Mouse (Mus musculus) ES-Bruce4 (cell line): ENCODE results near the gene Pno1. TPM values are rescaled to one million over a fixed set of nuclear protein-coding genes. Genes with fewer than 3 reads are reported as not detected.

ENCODE experiments used
- H3K27ac ChIP-seq: 2 replicates; pipeline ENCODE4 v1.5.1; 2012; ENCODE audit warnings: low read length, inconsistent platforms; ENCODE audit not compliant: insufficient read depth
- H3K27me3 ChIP-seq: 2 replicates; pipeline ENCODE4 v1.6.1; 2012; ENCODE audit warnings: mild to moderate bottlenecking, low read length, inconsistent platforms; ENCODE audit not compliant: control insufficient read depth, poor library complexity, insufficient read depth, severe bottlenecking
- H3K36me3 ChIP-seq: 2 replicates; pipeline ENCODE4 v1.6.1; 2012; ENCODE audit warnings: inconsistent platforms, mild to moderate bottlenecking, low read length, moderate library complexity; ENCODE audit not compliant: control insufficient read depth, poor library complexity, insufficient read depth, severe bottlenecking
- H3K4me1 ChIP-seq: one replicate; pipeline ENCODE4 v1.8.1; 2011; ENCODE audit warnings: low read length; ENCODE audit not compliant: control insufficient read depth, insufficient read depth
- H3K4me3 ChIP-seq: 2 replicates; pipeline ENCODE4 v1.5.1; 2011; ENCODE audit warnings: low read depth, mild to moderate bottlenecking, low read length
- H3K9ac ChIP-seq: 2 replicates; pipeline ENCODE4 v1.6.1; 2012; ENCODE audit warnings: low read depth, mild to moderate bottlenecking, inconsistent platforms; ENCODE audit not compliant: poor library complexity, severe bottlenecking
- H3K9me3 ChIP-seq: replicated peaks from 2 replicates; pipeline ENCODE4 v1.6.1; 2012; ENCODE audit warnings: mild to moderate bottlenecking, low read length, inconsistent platforms; ENCODE audit not compliant: control insufficient read depth, poor library complexity, insufficient read depth, severe bottlenecking
- CTCF ChIP-seq: IDR thresholded peaks from one replicate; pipeline ENCODE4 v1.8.1; 2011; ENCODE audit warnings: low read depth, low read length
- EP300 ChIP-seq: IDR thresholded peaks from 2 replicates; pipeline ENCODE4 v1.6.1; 2011; ENCODE audit warnings: low read depth, low read length; ENCODE audit not compliant: insufficient read depth
- POLR2A ChIP-seq: IDR thresholded peaks from one replicate; pipeline ENCODE4 v1.8.1; 2011; ENCODE audit warnings: low read length; ENCODE audit not compliant: insufficient read depth
- polyA plus RNA-seq: library from polyadenylated mRNA; stranded (reverse); fragments of >200 nt; gene quantifications from 2 replicates; pipeline ENCODE4 v1.2.4, GENCODE M21; 2011; ENCODE audit warnings: low read depth; ENCODE audit not compliant: missing spikeins, insufficient read depth, insufficient read length

Pno1 gene
- polyA plus RNA-seq, 1 experiment: 104 TPM

DNA sequence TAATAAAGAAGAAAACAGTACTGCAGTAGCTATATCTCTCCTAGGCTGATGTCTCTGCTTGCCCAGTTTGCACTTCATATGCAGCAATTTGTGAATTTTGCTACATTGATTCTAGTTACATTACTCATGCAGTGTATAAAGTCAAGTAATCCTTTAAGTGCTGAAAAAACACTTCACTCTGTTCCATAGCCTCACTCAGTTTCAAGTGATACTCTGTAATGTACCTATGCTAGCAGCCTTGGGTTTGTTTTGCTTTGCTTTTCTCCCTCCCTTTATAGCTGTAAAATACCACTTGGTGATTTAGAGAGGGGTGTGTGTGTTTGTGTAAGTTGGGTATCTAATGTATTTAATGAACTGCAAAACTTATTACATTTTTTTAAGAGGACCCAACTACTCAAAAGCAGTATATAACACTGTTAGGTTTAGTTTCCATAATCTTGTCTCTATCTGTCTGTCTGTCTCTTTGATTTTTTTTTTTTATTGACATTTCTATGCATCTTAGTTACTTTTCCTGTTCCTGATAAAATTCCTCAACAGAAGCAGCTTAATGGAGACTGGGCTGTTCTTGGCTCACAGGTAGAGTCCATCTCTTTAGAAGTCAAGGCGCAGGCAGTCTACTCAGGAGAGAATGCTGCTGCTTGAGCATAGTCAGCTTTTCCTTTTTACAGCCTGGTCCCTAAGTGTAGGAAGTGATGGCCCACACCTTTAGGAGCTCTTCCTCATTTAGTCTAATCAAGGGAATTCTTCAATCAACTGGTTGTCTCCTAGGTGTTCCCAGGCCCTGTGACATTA lies 40.2 kb downstream of the Pno1 start:
- Histone ChIP-seq H3K9ac (no peak overlapping the region), H3K27ac (no peak overlapping the region), H3K4me3 (no peak overlapping the region), H3K4me1 (no peaks in the 10 kb centered on the region), H3K36me3 (no peaks in the 10 kb centered on the region), H3K27me3 (no peaks in the 10 kb centered on the region), H3K9me3 (no peaks in the 10 kb centered on the region)
- TF ChIP-seq EP300 (no peak), POLR2A (no peak), CTCF (no peak)

DNA sequence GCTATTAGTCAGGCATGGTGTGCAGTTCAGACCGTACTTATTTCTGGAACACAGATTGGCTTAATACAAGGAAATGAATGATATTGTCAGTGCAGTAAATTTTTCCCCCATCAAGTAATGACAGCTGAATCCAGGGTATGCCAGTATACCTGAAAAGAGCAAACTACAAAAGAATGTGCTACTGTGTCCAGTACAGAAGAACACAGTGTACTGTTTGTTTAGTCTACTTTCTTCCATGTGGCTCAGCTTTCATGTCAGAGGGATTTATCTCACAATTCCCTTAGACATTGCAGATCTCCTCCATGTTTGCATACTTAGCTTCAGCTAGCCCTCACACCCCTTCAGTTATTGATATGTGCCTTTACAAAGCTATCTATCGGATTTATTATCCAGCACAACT lies 42.1 kb downstream of the Pno1 start:
- Histone ChIP-seq H3K27ac (no peak overlapping the region), H3K9me3 (no peaks in the 10 kb centered on the region), H3K9ac (no peak overlapping the region), H3K4me3 (no peak overlapping the region), H3K27me3 (no peaks in the 10 kb centered on the region), H3K4me1 (no peaks in the 10 kb centered on the region), H3K36me3 (no peaks in the 10 kb centered on the region)
- TF ChIP-seq EP300 (no peak), POLR2A (no peak), CTCF (no peak)

GRCm38 (mm10) chr11:17166627-17167026 lies 44.7 kb downstream of the Pno1 start:
- no peaks in the 10 kb centered on the region for H3K4me1 ChIP-seq
- H3K36me3 ChIP-seq: no peaks in the 10 kb centered on the region
- no peaks in the 10 kb centered on the region for H3K27me3 ChIP-seq
- no peak overlapping the region for H3K27ac ChIP-seq
- H3K9ac ChIP-seq: no peak overlapping the region
- no peaks in the 10 kb centered on the region for H3K9me3 ChIP-seq
- no peak overlapping the region for H3K4me3 ChIP-seq
- TF ChIP-seq EP300: no peak
- no peak for TF ChIP-seq CTCF
- TF ChIP-seq POLR2A: no peak

GRCm38 (mm10) chr11:17163956-17164355 lies 47.4 kb downstream of the Pno1 start:
- H3K4me1 ChIP-seq: no peaks in the 10 kb centered on the region
- TF ChIP-seq POLR2A (no peak), CTCF (no peak), EP300 (no peak)
- no peak overlapping the region for H3K4me3 ChIP-seq
- no peaks in the 10 kb centered on the region for H3K27me3 ChIP-seq
- H3K9me3 ChIP-seq: no peaks in the 10 kb centered on the region
- no peak overlapping the region for H3K27ac ChIP-seq
- no peaks in the 10 kb centered on the region for H3K36me3 ChIP-seq
- H3K9ac ChIP-seq: no peak overlapping the region

DNA sequence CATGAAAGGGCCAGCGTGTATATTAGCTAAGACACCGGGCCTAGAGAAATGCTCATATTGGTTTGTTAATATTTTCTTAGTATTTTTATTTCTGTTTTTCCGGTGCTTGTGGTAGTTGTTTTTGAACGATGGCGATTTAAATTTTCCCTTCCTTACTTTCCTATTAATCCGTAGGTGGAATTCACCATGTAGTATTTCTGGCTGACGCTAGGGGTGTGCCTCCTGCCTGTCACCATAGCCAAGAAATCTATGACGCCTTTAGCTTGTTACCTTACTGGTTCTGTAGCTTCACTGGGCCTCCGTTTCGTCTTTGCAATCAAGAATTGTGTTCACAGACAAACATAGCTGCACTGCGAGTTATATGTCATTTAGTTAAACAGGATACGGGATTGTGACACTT lies 51.1 kb downstream of the Pno1 start:
- no peak for TF ChIP-seq EP300
- no peak for TF ChIP-seq CTCF
- no peak for TF ChIP-seq POLR2A
- no peaks in the 10 kb centered on the region for H3K27me3 ChIP-seq
- peak overlapping the region; percentile 100 for H3K4me3 ChIP-seq
- no peaks in the 10 kb centered on the region for H3K9me3 ChIP-seq
- H3K27ac ChIP-seq: peak overlapping the region; percentile 74
- no peaks in the 10 kb centered on the region for H3K36me3 ChIP-seq
- no peaks in the 10 kb centered on the region for H3K4me1 ChIP-seq
- peak overlapping the region; percentile 97 for H3K9ac ChIP-seq

GRCm38 (mm10) chr11:17159738-17160241 lies 51.6 kb downstream of the Pno1 start:
- Histone ChIP-seq H3K4me3 (peak overlapping the region; percentile 100), H3K27ac (peak overlapping the region; percentile 74), H3K4me1 (no peaks in the 10 kb centered on the region), H3K27me3 (no peaks in the 10 kb centered on the region), H3K9ac (peak overlapping the region; percentile 97), H3K36me3 (no peaks in the 10 kb centered on the region), H3K9me3 (no peaks in the 10 kb centered on the region)
- TF ChIP-seq CTCF: no peak
- TF ChIP-seq EP300: no peak
- TF ChIP-seq POLR2A: no peak
